Mouse (Mus musculus): ENCODE measurements around the gene Eno1.

DNA sequence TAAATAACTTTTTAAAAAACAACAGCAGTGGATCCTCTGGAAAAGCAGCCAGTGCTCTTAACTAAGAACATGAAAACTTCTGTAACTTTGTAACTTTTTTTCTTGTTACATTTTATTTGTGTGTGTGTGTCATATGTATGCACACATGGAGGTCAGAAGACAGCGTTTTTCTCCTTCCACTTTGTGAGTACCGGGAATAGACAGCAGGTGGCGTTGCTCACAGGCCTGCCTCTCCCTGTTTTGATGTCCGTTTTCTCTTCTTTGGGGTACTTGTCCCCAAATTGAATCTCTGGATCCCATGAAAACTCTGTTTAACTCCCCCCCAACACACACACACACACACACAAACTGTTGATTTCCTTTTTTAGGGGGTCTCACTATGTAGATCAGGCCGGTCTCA is 22.6 kb upstream of the Eno1 start:
- TF ChIP-seq CTCF (IDR thresholded peaks at IDR 0.05; ENCODE audit: control insufficient read depth, insufficient read depth, low read length) = peak; percentile 35; the same call in 1 of the 2 replicates
- TF ChIP-seq POLR2A (IDR thresholded peaks at IDR 0.05; ENCODE audit: borderline replicate concordance, control insufficient read depth, low read depth, low read length) = no peak

Measured in bone marrow, adult 2 months (tissue).